Mouse (Mus musculus): Measurements from ENCODE around the gene Capn11. TPM values are rescaled to one million over a fixed set of nuclear protein-coding genes. Genes with fewer than 3 reads are reported as not detected.
"Not testable (repeated sequence)": the region's sequence is repeated elsewhere in the genome, so short reads cannot be mapped to it uniquely, and the experiment has no call there.

Gene Capn11
- total RNA-seq, 1 experiment from 2014 or later, result 0.11 TPM

DNA sequence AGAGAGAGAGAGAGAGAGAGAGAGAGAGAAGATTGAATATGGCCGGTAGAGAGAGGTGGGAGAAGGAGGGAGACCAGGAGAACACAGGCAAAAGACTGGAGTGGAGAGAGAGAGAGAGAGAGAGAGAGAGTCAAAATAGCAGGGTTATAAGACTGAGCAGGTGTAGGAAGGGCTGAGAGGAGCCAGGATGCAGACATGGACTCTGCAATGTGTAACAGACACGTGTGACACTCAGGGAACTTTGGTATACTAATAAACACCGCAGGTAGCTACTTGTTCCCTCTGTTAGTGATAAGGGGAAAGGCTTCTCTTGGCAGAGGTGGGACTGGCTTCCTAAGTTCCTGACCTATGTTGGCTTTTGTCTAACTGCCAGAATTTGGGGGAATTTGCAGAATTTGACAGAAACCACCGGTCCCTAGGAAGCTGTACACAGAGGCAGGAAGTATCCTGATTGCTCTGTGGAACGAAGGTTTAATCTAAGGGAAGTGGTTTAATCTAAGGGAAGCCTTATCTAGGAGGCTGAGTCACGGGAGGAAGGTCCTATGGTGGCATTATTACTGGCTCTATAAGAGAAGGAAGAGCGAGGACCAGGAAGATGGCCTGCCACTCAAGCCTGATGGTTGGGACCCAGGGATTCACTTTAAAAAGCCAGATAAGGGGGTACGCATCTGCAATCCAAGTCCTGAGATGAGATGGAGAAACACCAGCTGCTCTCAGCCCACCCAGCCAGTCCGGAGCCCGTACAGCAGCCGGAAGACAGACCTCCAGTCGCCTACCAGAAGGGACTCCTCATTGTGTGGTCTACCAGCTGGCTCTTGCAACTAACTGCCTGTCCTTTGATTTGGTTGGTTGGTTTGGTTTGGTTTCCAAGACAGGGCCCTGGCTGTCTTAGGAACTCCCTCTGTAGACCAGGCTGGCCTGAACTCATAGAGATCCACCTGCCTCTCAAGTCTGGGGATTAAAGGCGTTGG lies 30.0 kb downstream of the Capn11 start:
- DNase-seq, result no peak

DNA sequence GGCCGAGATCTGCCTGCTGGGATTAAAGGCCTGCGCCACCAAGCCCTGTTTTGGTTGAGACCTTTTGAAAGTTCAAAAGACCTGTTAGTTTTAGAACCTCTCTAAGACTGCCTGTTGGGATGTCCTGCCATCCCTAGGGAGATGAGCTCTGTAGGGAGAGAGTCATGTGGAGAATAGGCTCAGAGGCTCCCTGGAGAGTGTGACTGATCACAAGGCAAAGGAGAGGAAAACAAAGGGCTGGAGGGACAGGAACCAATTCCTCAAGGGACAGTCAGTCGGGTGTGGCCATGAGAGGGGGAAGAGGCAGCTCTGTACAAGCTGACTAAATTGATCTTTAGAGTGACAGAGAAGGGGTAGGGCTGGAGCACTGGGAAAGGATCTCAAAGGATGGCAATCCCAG lies 31.0 kb downstream of the Capn11 start:
- no peak for DNase-seq

DNA sequence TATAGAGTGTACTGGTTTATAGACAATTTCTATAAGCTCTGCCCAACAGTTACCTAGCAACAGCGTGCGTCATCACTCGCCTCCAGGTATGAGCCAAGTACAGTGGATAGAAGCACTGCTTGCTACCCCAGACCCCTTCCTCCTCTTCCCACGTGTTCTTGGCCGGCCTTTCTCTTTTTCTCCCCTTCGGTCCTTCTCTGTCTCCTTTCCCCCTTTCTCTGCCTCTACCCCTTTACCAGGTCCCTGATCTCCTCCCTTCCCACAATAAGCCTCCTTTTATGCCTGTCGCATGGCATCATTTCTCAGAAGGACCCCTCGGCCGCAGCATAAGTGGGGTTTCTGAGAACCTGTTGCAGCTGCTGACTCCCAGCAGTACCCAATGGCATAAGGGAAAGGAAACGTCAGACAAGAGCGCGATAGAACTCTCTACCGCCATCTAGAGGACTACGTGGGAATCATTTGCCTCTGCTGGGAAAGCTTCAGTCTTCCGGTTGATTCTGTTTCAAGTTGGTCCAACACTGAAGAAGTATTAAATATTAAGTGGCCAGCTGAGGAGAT lies 32.5 kb downstream of the Capn11 start:
- peak; percentile 77 for DNase-seq

DNA sequence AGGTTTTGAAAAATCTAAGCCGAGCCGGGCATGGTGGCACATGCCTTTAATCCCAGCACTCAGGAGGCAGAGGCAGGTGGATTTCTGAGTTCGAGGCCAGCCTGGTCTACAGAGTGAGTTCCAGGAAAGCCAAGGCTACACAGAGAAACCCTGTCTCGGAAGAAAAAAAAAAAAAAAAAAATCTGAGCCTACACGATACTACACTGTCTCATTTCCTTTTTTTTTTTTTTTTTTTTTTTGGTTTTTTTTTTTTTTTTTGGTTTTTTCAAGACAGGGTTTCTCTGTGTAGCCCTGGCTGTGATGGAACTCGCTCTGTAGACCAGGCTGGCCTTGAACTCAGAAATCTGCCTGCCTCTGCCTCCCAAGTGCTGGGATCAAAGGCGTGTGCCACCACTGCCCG lies 35.7 kb downstream of the Capn11 start:
- not testable (repeated sequence) for DNase-seq

DNA sequence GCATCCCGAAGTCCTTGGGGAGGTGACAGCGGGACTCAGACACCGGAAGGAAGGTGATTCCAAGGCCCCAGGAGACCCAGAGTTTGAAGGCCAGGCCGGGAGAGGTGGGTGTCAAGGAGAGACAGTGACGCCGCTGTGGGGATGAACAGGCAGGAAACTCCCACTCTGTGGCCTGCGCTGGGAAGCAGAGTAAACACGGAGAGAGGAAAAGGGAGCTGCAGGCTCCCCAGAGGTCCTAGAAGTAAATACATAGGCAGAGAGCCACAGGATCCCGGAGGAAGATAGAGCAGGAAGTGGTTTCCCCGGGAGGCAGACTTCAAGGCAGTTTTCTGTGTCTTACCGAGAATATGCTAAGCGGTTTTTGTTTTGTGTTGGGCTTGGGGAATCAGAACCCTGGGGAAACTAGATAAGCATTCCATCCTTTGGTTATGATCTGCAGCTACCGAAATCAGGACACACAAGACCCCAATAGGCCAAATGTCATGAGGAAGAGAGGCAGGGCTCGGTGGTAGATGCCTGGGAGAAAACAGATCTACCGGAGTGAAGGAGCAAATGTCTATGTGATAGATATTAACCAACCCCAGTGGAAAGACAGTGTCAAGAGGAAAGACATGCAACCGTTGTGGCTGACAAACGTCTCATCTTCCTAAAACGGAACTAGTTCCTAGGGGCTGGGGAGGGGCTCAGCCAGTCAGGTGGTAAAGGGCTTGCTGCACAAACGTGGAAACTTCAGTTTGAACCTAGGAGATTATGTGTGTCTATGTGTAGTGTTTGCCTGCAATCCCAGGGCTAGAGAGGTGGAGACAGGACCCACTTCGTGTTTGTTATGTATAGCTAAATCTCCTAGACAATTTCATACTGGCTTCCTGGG lies 39.5 kb downstream of the Capn11 start:
- DNase-seq, result peak; percentile 59

DNA sequence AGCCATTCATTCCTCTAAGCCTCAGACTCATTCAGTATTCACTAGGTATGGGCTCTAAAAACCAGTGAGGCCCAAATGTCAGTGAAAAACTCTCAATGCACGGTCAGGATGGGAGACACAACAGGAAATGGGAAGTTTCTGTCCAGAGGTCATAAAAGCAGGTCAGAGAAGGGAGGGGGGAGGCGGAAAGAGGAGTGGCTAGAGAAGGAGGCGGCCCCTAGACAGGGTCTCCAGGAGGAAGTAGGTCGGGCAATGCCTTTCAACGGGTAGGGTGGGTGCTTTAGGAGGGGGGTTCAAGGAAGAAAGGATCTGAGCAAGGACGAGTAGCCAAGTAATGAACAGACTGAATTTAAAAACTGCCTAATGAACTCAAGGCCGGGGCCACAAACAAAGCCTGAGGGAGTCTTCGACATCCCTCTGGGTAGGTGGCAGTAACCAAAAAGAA lies 40.2 kb downstream of the Capn11 start:
- peak; percentile 64 for DNase-seq

DNA sequence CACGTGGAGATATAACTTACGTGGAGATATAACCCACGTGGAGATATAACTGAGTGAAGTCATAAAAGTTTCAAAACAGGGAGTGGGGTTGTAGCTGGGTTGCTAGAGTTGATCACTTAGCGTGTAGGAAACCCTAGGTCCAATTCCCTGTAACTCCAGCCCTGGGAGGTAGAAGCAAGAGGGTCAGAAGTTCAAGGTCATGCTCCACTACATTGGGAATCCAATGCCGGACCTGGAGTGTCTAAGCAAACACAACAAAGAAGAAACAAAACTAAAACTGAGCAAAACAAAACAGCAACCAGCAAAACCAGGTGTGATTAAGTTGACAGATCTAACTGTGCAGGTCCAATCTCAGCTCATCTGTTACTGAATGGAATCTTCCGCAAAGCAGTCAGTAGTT lies 41.5 kb downstream of the Capn11 start:
- no peak for DNase-seq

DNA sequence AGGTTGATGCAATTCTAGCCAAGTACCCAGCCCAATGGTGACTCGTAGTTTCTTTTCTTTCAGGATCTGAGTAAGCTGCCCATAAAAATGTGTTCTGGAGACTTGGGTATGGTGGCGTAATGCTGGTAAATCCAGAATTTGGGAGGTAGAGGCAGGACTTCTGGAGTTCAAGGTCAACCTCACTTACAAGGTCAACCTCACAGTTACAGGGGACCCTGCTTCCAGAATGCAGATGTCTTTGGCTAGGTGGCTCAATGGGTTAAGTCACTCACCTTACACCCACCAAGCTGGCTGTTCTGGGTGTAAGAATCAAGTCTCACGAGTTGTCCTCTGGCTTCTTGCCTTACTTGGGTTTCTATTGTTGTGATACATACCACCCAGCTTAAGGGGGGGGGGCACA lies 42.4 kb downstream of the Capn11 start:
- DNase-seq, result no peak

DNA sequence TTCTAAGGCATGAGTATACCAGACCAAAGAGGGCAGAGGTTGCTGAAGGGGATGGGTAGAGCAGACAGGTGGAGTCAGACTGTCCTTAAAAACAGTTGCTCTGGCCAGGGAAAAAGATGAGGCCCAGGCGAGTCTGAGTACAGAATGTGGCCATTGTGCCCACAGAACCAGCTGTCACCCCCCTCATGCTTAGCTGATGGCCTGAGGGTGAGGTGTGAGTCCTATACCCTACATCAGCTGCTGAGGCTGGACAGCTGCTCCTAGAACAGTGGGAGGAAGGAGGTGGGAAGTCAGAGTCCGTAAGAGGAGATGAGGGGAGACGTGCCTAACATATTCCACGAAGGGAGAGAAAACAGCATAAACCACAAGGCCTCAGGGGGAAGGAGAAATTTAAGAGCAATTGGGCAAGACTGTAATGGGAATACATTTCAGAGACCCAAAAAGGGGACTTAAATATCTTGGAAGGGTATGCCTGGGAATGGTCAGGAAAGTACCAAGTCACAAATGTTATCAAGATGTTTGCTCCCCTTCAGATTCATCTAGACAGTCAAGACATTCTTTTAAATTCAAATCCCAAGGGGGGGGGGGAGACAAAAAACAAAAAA lies 43.0 kb downstream of the Capn11 start:
- no peak for DNase-seq

DNA sequence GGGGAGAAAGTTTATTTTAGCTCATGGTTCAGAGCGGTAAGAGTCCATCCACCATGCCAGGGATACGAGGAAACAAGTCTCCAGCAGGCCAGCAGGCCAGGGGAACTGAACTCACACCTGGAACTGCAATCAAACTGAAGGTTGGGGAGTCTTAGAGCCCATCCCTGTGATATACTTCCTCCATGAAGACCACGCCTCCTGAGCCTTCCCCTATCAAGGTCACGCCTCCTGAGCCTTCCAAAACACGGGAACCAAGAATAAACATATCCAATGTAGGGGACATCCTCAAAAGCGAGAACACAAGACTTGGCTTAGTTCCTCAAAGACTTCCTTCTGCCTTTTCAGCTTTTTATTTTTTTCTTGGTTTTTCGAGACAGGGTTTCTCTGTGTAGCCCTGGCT lies 46.2 kb downstream of the Capn11 start:
- no peak for DNase-seq

DNA sequence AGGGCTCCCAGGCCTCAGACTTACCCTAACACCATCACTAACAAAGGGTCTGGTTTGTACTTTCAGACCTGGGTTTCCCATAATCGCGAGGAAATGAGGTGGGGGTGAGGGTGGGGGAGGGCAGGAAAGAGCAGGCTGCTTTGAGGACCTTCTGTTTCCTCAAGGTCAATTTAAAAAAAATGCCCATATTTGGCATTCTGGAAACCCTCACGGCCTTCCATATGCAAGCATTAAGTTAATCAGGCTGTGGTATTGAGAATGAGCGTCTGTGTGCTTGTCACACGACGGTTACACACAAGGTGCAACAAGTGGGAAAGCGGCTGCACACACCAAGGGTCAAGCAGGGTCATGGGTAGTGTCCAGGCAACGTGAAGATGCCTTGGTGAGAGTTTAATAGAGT lies 47.1 kb downstream of the Capn11 start:
- DNase-seq, result no peak

DNA sequence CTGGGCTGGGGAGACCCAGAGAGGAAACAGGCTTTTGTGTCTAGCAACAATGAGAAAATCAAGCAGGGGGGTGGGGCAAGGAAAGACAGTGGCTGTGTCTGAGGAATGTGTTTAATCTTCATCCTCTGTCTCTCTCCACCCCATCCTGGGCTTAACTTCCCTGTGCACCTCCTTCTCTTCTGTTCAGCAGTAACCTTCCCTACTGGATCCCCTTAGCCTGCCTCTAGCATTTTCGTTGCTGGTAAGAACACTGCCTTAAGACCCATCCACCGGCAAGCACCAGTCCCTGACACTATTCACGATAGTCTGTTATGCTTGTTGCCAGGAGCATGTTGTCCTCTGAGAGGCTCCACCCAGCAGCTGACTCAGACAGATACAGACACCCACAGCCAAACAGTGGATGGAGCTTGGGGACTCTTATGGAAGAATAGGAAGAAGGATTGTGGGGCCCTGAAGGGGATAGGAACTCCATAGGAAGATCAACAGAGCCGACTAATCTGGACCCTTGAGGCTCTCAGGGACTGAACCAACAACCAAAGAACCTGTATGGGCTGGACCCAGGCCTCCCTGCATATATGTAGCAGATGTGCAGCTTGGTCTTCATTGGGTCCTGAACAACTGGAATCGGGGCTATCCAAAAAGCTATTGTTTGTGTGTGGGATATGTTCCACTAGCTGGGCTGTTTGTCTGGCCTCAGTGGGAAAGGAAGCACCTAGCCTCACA lies 48.8 kb downstream of the Capn11 start:
- no peak for DNase-seq

DNA sequence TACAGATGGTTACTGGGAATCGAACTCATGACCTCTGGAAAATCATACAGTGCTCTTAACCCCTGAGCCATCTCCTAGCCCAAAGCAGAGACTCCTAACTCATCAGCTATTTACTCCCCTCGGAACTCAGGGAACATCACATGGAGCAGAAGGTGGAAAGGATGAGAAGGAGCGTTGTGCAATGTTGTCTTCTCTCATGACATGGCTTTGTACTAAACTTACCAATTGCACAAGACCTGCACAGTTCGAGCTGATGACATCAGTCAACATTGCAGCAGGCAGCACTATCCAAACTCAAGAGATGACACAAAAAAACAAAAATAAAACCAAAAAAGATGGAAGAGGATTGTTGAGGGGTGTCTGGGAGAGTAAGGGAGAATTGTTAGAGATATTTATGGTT lies 50.7 kb downstream of the Capn11 start:
- DNase-seq, result no peak

DNA sequence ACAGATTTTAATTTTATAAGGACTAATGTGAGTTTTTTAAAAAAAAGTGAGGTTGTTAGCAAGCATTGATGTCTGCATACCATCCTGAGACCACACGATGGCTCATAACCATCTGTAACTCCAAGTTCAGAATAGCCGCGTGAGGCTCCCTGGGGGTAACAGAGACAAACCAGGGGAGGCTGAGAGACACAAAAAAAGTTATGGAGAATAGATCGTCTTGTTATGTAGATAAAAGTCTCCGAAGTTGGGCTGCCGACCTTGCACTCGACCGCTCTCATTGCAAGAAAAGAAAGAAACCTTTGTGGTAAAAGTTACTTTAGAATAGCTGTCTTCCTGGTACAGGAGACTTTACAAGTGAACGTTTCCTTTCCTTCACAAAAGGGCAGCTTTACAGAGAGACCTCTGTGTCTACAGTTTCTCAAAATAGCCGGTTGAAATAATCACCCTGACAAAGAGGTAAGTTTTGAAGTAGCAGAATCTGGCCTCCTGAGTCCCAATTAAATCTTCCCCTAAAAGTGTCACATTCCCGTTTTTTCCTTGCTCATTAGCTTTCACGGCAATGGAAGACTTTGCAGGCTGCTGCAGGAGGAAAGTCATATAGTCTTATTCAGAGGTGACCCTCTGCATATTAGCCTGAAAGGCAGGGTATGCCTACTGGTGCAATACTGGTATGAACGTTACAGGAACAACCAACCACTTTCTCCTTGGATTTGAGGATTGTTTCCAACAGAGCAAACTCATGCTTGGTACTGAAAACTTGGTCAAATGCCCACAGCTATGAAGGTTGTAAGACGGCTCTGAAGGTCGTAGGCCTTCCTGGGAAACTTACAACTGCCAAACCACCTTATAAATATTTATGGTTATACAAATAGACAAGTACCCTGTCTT lies 51.9 kb downstream of the Capn11 start:
- DNase-seq, result no peak

DNA sequence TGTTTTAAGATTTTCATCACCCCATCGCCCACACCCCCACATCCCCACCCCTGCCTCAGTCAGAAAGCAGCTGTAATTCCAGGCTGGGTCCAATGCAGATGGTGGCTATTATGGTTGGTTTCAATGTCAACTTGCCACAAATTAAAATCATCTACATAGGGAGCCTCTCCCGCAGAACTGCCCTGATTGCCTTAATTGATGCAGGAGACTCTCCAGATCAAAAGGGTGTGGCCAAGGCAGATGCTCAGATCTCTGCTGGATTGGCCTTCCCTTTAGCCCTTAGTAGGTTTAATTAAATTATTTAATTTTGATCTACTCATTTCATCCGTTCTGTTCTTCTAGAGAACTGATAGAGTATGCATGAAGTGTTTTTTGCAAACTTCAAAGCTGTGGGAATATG lies 56.1 kb downstream of the Capn11 start:
- DNase-seq, result no peak

DNA sequence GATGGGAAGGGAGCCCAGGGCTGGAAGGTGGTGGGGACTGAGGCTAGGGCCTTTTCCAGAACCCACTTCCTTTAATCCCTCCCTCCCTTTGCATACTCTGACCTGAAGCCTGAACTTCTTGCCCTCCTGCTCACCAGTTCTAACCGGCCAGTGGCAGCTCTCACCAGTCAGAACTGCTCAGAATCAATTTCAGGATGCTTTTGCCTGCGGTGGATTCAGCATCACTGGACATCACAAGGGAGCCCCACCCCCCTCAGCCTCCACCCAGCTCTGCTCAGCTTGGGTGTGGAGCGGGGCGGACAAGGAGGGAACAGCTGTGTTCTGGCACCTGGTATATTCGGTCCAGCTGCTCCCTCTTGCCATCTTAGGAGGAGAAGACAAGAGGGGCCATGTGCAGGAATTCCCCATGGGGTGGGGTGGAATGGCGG lies 57.2 kb downstream of the Capn11 start, which contains the start of gene Mymx:
Gene Mymx (minus strand): TSS at position 226 of the 428 bp plus-strand sequence.
- no peak for DNase-seq

DNA sequence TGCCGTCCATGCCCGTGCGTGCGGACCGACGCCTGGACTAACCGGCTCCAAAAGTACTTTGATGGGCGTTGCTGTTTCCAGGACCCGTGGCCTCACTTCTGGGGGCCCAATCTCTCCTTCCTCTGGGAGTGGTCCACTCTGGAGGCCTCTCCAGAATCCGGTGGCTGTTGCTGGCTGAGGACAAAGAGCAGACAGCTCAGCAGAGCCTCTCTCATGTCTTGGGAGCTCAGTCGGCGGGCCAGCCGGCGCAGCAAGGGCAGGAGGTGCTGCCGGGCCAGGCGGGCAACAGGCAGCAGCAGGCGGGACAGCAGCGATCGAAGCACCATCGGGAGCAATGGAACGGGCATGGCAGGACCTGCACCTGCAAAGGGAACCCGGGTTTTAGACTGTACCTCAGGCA lies 57.8 kb downstream of the Capn11 start:
- no peak for DNase-seq

DNA sequence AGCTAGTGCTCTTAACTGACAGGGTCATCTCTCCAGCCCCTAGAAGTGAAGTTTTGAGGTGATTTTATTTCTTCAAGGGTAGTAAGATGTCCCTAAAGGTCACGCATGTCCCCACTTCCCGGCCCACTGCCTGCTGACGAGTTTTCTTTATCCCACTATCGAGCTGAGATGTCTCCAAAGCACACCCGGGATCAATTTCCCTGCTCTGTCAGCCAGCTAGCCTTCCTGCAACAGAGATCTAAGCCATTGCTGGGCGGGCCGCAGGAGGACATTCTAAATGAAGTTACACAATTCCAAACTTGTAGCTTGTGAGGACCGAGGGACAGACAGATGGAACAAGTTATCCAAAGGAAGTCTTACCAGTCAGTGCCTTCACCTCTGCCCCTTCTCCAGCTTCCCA lies 58.9 kb downstream of the Capn11 start:
- DNase-seq, result no peak

DNA sequence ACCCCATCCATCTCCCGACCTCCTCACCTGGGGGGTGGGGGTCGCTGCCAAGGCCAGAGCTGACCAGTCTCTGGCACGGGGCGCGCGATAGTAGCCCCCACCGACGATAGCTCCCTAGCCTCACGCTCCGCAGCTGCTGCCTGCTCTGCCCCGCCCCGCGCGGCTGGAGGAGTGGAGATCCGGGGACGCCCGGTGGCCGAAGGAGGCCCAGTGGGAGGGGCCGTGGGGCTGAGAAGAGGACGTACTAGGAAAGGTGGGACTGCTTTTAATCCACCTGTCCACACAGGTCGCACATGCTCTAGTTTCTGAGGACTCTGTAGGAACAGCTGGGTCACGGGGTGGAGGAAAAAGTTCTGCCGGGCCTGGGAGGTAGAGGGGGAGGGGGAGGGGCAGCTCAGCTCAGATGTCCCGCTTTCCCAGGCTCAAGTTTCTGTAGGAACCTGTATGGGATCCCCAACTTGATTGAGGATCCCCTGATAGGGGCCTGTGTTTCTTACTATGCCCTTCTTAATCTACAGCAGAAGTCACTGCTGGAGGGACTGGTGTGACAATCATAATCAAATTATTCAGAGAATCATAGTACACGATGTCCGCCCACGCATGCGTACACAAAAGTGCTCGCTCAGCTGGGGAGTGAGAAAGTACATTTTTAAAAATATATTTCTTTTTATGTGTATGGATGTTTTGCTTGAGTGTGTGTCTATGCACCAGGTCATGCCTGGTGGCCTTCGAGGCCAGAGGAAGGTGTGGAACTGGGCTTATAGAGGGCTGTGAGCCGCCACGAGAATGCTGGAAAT lies 59.5 kb downstream of the Capn11 start, which contains the start of gene Slc29a1:
Gene Slc29a1 (minus strand): TSS at position 161 of the 797 bp plus-strand sequence.
- peak; percentile 87 for DNase-seq
